Mouse (Mus musculus) neural tube, embryonic 11.5 days (tissue): Measurements from ENCODE around the gene Gm20441. TPM values are rescaled to one million over a fixed set of nuclear protein-coding genes. Genes with fewer than 3 reads are reported as not detected.

Source experiments
- ATAC-seq: fragments of 200-750 bp; cut with Nextera tagmentation; 2 replicates; pipeline ENCODE4 v1.8.0; 2017; ENCODE audit warnings: moderate number of reproducible peaks, mild to moderate bottlenecking, moderate TSS enrichment, moderate library complexity; ENCODE audit not compliant: insufficient read depth, low FRiP score, low TSS enrichment
- DNase-seq: peaks from one replicate; pipeline ENCODE4 v3.0.0-alpha.2; 2015; ENCODE audit warnings: low spot score
- H3K27ac ChIP-seq: fragments of 300-500 bp; sonication (generic); 2 replicates; pipeline ENCODE4 v1.5.1; 2014; ENCODE audit warnings: low read depth, mild to moderate bottlenecking, low read length
- H3K27me3 ChIP-seq: fragments of 300-500 bp; sonication (generic); 2 replicates; pipeline ENCODE4 v1.6.1; 2014; ENCODE audit warnings: mild to moderate bottlenecking, low read length, mixed read lengths; ENCODE audit not compliant: control insufficient read depth, insufficient read depth
- H3K36me3 ChIP-seq: fragments of 300-500 bp; sonication (generic); 2 replicates; pipeline ENCODE4 v1.6.1; 2014; ENCODE audit warnings: mild to moderate bottlenecking, low read length, moderate library complexity, mixed read lengths; ENCODE audit not compliant: control insufficient read depth, insufficient read depth
- H3K4me1 ChIP-seq: fragments of 300-500 bp; sonication (generic); 2 replicates; pipeline ENCODE4 v1.6.1; 2014; ENCODE audit warnings: low read length, mixed read lengths; ENCODE audit not compliant: control insufficient read depth, insufficient read depth
- H3K4me2 ChIP-seq: fragments of 300-500 bp; sonication (generic); 2 replicates; pipeline ENCODE4 v1.6.1; 2014; ENCODE audit warnings: low read depth, mild to moderate bottlenecking, moderate library complexity
- H3K4me3 ChIP-seq: fragments of 300-500 bp; sonication (generic); 2 replicates; pipeline ENCODE4 v1.5.1; 2014; ENCODE audit warnings: low read depth, low read length
- H3K9ac ChIP-seq: fragments of 300-500 bp; sonication (generic); 2 replicates; pipeline ENCODE4 v1.6.1; 2014; ENCODE audit warnings: mild to moderate bottlenecking, low read length
- H3K9me3 ChIP-seq: fragments of 300-500 bp; sonication (generic); 2 replicates; pipeline ENCODE4 v1.6.1; 2016; ENCODE audit warnings: low read length; ENCODE audit not compliant: control insufficient read depth
- WGBS: fragments of 180-500 bp; shearing (Covaris S2); extraction: QIAGEN DNeasy Blood & Tissue Kit; methylation state at CpG from one replicate; pipeline ENCODE4 v1.1.7; 2014; 5-methylcytosine and 5-hydroxymethylcytosine counted together
- polyA plus RNA-seq: library from polyadenylated mRNA; unstranded; fragments of >200 nt; fragmentation: Nextera tagmentation; extraction: Ambion mirVana; gene quantifications from 2 replicates; pipeline ENCODE4 v1.2.1, GENCODE M21; 2014

Gene Gm20441
- polyA plus RNA-seq, 1 experiment from 2014 or later: not detected

DNA sequence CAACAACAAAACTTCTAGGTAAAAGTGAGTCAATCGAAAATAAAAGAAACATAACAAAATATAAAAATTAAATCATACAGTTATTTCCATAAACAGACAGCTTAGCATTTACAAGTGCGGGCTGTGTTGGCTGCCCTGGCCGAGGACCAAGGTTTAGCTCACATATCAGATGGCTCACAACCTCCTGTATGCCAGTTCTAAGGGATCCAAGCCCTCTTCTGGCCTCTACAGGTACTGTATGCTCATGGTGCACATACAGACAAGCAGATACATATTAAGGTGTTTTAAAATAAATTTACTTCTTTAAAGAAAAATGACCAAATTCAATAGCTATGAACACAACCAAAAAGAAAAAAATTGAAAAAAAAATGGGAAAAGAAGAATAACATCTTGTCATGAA is 20.4 kb downstream of the Gm20441 start:
- Histone ChIP-seq H3K4me1 (0 out of 2 replicates have a peak, but pooled peaks cover 4% of the 10 kb centered on the region), H3K4me2 (no peak overlapping the region), H3K27me3 (no peaks in the 10 kb centered on the region), H3K36me3 (no peaks in the 10 kb centered on the region; the same call in 1 of the 2 replicates), H3K4me3 (no peak overlapping the region), H3K9ac (no peak overlapping the region), H3K27ac (no peak overlapping the region), H3K9me3 (peaks cover 3% of the 10 kb centered on the region; the same call in 1 of the 2 replicates)
- WGBS: 95% methylated on average over 3 of the region's 3 CpGs
- DNase-seq (no peak), ATAC-seq (no peak)

DNA sequence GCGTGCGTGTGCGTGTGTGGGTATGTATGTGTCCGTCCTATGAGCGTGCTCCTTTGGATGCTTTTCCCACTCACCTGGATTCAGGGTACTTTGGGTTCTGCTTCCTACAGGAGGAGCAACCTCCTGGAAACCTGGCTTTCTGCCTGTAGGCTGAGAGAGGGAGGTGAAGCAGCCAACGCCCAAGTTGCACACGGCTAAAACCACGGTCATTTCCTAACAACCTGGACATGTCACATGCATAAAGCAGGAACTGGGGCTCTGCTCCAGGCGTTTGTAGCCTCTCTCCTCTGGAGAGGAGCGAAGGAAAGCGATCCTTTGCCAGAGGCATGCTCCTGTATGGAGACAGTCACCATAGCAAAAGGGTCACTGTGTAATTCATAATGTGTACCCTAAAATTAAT is 24.0 kb downstream of the Gm20441 start:
- Histone ChIP-seq H3K4me1 (no peaks in the 10 kb centered on the region), H3K4me2 (no peak overlapping the region), H3K4me3 (no peak overlapping the region), H3K27me3 (no peaks in the 10 kb centered on the region), H3K27ac (no peak overlapping the region), H3K9ac (no peak overlapping the region), H3K36me3 (peaks cover 4% of the 10 kb centered on the region), H3K9me3 (peaks cover 3% of the 10 kb centered on the region; the same call in 1 of the 2 replicates)
- DNase-seq: no peak
- no peak for ATAC-seq
- WGBS: 95% methylated on average over 11 of the region's 11 CpGs

DNA sequence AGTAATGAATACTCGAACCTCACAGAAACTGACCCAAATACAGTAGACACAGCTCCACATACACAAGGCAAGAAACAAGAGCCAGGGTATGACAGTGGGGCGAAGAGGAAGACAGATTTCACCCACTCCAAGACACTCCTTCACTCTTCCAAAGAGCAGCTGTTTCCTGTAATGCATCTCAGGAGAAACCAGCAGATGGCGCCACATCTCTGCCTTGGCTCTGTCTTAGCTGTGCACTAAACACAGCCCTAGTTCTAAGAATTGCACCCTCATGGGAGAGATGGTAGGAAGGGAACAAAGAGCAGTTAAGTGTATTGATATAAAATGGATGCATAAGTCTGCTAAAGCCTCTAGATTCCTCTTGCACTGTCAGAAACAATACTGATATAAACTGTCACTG is 36.7 kb downstream of the Gm20441 start:
- no peak overlapping the region for H3K4me3 ChIP-seq
- DNase-seq (peak; percentile 77), ATAC-seq (peak; percentile 58; the same call in 1 of the 2 replicates)
- peaks cover 13% of the 10 kb centered on the region for H3K36me3 ChIP-seq
- H3K4me2 ChIP-seq: no peak overlapping the region
- H3K9me3 ChIP-seq: no peaks in the 10 kb centered on the region
- WGBS: 49% methylated on average over 3 of the region's 3 CpGs
- no peak overlapping the region for H3K27ac ChIP-seq
- H3K4me1 ChIP-seq: no peaks in the 10 kb centered on the region
- H3K9ac ChIP-seq: no peak overlapping the region
- H3K27me3 ChIP-seq: no peaks in the 10 kb centered on the region

DNA sequence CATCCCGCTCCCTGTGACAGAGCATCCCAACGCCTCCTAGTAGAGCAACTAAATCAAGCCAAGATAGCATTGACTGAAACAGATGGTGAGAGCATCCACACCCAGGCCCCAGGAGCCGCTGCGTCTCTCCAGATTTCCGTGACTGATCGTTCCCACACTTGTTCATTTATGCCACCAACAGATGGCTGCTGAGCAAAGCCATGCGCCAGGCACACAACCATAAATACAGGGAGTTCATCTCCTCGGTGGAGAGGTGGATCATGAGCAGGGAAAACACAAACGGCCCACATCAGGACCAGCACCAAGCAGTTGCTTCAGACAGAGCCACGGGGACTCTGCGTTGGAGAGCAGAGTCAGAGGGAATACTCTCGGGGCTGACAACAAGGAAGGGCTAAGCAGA is 37.4 kb downstream of the Gm20441 start:
- WGBS: 90% methylated on average over 12 of the region's 12 CpGs
- no peak for ATAC-seq
- peaks cover 13% of the 10 kb centered on the region for H3K36me3 ChIP-seq

DNA sequence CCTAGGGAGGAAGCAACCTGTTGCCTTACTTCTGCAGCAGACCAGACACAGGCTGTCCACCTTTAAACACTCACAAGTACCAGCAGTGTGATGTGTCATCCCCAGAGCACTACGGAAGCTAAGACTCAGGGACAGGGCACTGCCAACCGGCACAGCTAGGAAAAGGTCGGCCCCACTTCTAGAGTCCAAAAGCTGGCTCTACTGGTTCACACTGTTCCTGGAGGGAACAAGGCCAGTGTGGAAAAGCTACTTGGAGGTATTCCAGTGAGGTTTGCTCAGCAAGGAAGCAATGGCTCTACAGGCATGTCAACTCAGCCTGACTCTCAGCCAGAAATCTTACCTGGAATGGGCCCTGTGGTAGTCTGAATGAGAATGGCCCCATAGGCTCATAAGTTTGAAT is 39.9 kb downstream of the Gm20441 start:
- no peak overlapping the region for H3K27ac ChIP-seq
- no peak overlapping the region for H3K4me3 ChIP-seq
- WGBS: 95% methylated on average over 3 of the region's 3 CpGs
- H3K9me3 ChIP-seq: no peaks in the 10 kb centered on the region
- ATAC-seq (no peak), DNase-seq (no peak)
- no peak overlapping the region for H3K9ac ChIP-seq
- peaks cover 9% of the 10 kb centered on the region for H3K36me3 ChIP-seq
- H3K27me3 ChIP-seq: no peaks in the 10 kb centered on the region
- no peak overlapping the region for H3K4me2 ChIP-seq
- H3K4me1 ChIP-seq: no peaks in the 10 kb centered on the region

More for the DNA sequence above, 37.4 kb downstream of the Gm20441 start:
- Histone ChIP-seq H3K4me2 (no peak overlapping the region), H3K4me1 (no peaks in the 10 kb centered on the region), H3K4me3 (no peak overlapping the region), H3K9ac (no peak overlapping the region), H3K27ac (no peak overlapping the region), H3K9me3 (no peaks in the 10 kb centered on the region), H3K27me3 (no peaks in the 10 kb centered on the region)
- no peak for DNase-seq

DNA sequence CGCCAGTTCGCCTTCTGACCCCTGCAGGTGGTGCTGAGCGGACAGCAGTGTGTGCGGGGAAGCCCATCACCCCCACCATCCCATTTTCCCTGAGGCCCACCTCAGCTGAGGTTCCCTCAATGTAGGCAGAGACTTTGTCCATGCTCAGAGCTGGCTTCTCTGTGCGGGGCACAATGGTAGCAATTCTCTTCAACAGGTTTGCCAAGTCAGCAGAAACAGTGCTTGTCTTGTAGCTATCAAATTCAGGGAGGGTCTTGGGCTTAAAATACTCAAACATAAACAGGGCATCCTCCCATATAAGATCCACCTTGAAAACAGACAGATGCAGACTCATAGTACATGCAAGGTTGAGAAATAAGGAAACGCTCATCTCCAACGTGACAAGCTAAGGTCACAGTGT is 55.3 kb downstream of the Gm20441 start:
- H3K4me2 ChIP-seq: no peak overlapping the region
- no peak overlapping the region for H3K9ac ChIP-seq
- H3K4me1 ChIP-seq: no peaks in the 10 kb centered on the region
- no peaks in the 10 kb centered on the region for H3K27me3 ChIP-seq
- 90% methylated on average over 7 of the region's 7 CpGs for WGBS
- DNase-seq: no peak
- H3K36me3 ChIP-seq: peaks cover 14% of the 10 kb centered on the region
- no peaks in the 10 kb centered on the region for H3K9me3 ChIP-seq
- H3K27ac ChIP-seq: no peak overlapping the region
- ATAC-seq: no peak
- no peak overlapping the region for H3K4me3 ChIP-seq

Other genes starting within 250 kb of the Gm20441 start
- gene Lrrc75b, start 220.6 kb downstream of the Gm20441 start, polyA plus RNA-seq: 6.1 and 6.6 TPM in 2 replicates
- 2.0 and 3.1 TPM in 2 replicates for gene Ggt1, start 219.3 kb downstream of the Gm20441 start, polyA plus RNA-seq
- 0.37 and 0.45 TPM in 2 replicates for gene Ggt5, start 191.6 kb downstream of the Gm20441 start, polyA plus RNA-seq
- 1.8 and 2.4 TPM in 2 replicates for gene Susd2, start 136.9 kb downstream of the Gm20441 start, polyA plus RNA-seq
- gene Cabin1, start 16.6 kb downstream of the Gm20441 start, polyA plus RNA-seq: 29.5 and 32.2 TPM in 2 replicates
- 93.0 and 93.5 TPM in 2 replicates for gene Ddt, start 7.5 kb downstream of the Gm20441 start, polyA plus RNA-seq
- gene Gstt3, start 460 bp upstream of the Gm20441 start, polyA plus RNA-seq: 2.1 and 2.9 TPM in 2 replicates
- 2.5 and 2.9 TPM in 2 replicates for gene Gstt1, start 17.6 kb upstream of the Gm20441 start, polyA plus RNA-seq
- gene Gstt4, start 41.6 kb upstream of the Gm20441 start, polyA plus RNA-seq: not detected in 2 replicates
- gene Gstt2, start 56.5 kb upstream of the Gm20441 start, polyA plus RNA-seq: 6.5 and 7.2 TPM in 2 replicates
- 2,352 and 2,361 TPM in 2 replicates for gene Mif, start 79.3 kb upstream of the Gm20441 start, polyA plus RNA-seq
- 2.8 and 2.9 TPM in 2 replicates for gene Derl3, start 112.5 kb upstream of the Gm20441 start, polyA plus RNA-seq
- gene Smarcb1, start 140.7 kb upstream of the Gm20441 start, polyA plus RNA-seq: 288 and 294 TPM in 2 replicates
- gene Chchd10, start 152.2 kb upstream of the Gm20441 start, polyA plus RNA-seq: 9.9 and 11.7 TPM in 2 replicates
- 41.2 and 46.1 TPM in 2 replicates for gene Mmp11, start 155.5 kb upstream of the Gm20441 start, polyA plus RNA-seq
- 0.97 and 1.9 TPM in 2 replicates for gene Gm867, start 159.7 kb upstream of the Gm20441 start, polyA plus RNA-seq
- 0.53 TPM in 1 of 2 replicates, not detected in the other for gene Vpreb3, start 162.1 kb upstream of the Gm20441 start, polyA plus RNA-seq
- 0.19 TPM in 1 of 2 replicates, not detected in the other for gene Gm5134, start 173.6 kb upstream of the Gm20441 start, polyA plus RNA-seq